Comparison of ENCODE assay signal across 8 mouse cellular contexts in genomic region chr11:50931021-50931420, GRCm38 (mm10). TPM values are rescaled to one million over a fixed set of nuclear protein-coding genes. Genes with fewer than 3 reads are reported as not detected.
A peak's percentile ranks its signal among the peaks of the same experiment; 100 is the strongest.
DNase-seq lines count a peak whose midpoint lies in the region; ATAC-seq and TF ChIP-seq lines count a peak whose summit lies in the region.

No protein-coding gene starts in this region.

- peak; percentile 50 for ATAC-seq in limb, embryonic 12.5 days (ENCODE audit: insufficient number of reproducible peaks, insufficient read depth, low FRiP score, low TSS enrichment, low read depth)
- peak; percentile 78 for ATAC-seq in neural tube, embryonic 15.5 days (ENCODE audit: low FRiP score)

- H3K9me3 ChIP-seq in heart, embryonic 10.5 days = no peaks in the 10 kb centered on the region
- no peaks in the 10 kb centered on the region for H3K9me3 ChIP-seq in forebrain, embryonic 10.5 days
- H3K9me3 ChIP-seq in limb, embryonic 12.5 days = no peaks in the 10 kb centered on the region
- H3K9me3 ChIP-seq in neural tube, embryonic 15.5 days (replicated peaks) = no peaks in the 10 kb centered on the region

- peak overlapping the region; percentile 93 for H3K4me2 ChIP-seq in limb, embryonic 12.5 days
- H3K4me2 ChIP-seq in neural tube, embryonic 15.5 days = peak overlapping the region; percentile 76

- peak overlapping the region; percentile 77 for H3K9ac ChIP-seq in limb, embryonic 12.5 days (replicated peaks)
- H3K9ac ChIP-seq in neural tube, embryonic 15.5 days (replicated peaks) = peak overlapping the region; percentile 82

- H3K36me3 ChIP-seq in heart, embryonic 10.5 days = no peaks in the 10 kb centered on the region
- no peaks in the 10 kb centered on the region for H3K36me3 ChIP-seq in C2C12 (ENCODE audit: control insufficient read depth, insufficient read depth)
- no peaks in the 10 kb centered on the region for H3K36me3 ChIP-seq in forebrain, embryonic 10.5 days (replicated peaks)
- H3K36me3 ChIP-seq in limb, embryonic 12.5 days = no peaks in the 10 kb centered on the region
- no peaks in the 10 kb centered on the region for H3K36me3 ChIP-seq in neural tube, embryonic 15.5 days

- H3K79me3 ChIP-seq in C2C12 (ENCODE audit: low read depth) = no peaks in the 10 kb centered on the region

- H3ac ChIP-seq in C2C12 (ENCODE audit: control insufficient read depth, insufficient read length, low read depth) = peak overlapping the region; percentile 63

- peaks cover 14% of the 10 kb centered on the region; the same call in 1 of the 2 replicates for H3K27me3 ChIP-seq in heart, embryonic 10.5 days (ENCODE audit: insufficient read depth, poor library complexity, severe bottlenecking)
- peaks cover 17% of the 10 kb centered on the region for H3K27me3 ChIP-seq in C2C12 (ENCODE audit: control insufficient read depth, insufficient read depth, insufficient read length)
- peaks cover 22% of the 10 kb centered on the region for H3K27me3 ChIP-seq in forebrain, embryonic 10.5 days (ENCODE audit: poor library complexity, severe bottlenecking)
- peaks cover 14% of the 10 kb centered on the region for H3K27me3 ChIP-seq in limb, embryonic 12.5 days
- no peaks in the 10 kb centered on the region for H3K27me3 ChIP-seq in neural tube, embryonic 15.5 days (replicated peaks)

- no peak for DNase-seq in heart, embryonic 10.5 days (ENCODE audit: low spot score)
- no peak for DNase-seq in heart, adult 9 months (ENCODE audit: low spot score in 2 of 2)
- no peak for DNase-seq in forebrain, embryonic 10.5 days (ENCODE audit: extremely low spot score, low spot score)
- DNase-seq in B cell, adult 2 months = no peak
- no peak for DNase-seq in cerebellum, postnatal 10 days

- peak overlapping the region; percentile 74 for H3K4me3 ChIP-seq in heart, embryonic 10.5 days
- H3K4me3 ChIP-seq in C2C12 (ENCODE audit: insufficient read depth, poor library complexity, severe bottlenecking) = no peak overlapping the region
- peak overlapping the region; percentile 62 for H3K4me3 ChIP-seq in forebrain, embryonic 10.5 days
- peak overlapping the region; percentile 70 for H3K4me3 ChIP-seq in limb, embryonic 12.5 days (replicated peaks)
- H3K4me3 ChIP-seq in neural tube, embryonic 15.5 days (replicated peaks) = peak overlapping the region; percentile 70

- peak overlapping the region; percentile 80 for H3K27ac ChIP-seq in heart, embryonic 10.5 days
- H3K27ac ChIP-seq in forebrain, embryonic 10.5 days = peak overlapping the region; percentile 75
- H3K27ac ChIP-seq in limb, embryonic 12.5 days = no peak overlapping the region
- H3K27ac ChIP-seq in neural tube, embryonic 15.5 days (replicated peaks) = peak overlapping the region; percentile 92

- TF ChIP-seq CTCF in C2C12 (IDR thresholded peaks at IDR 0.05; ENCODE audit: control insufficient read depth, insufficient read depth, insufficient read length) = no peak

- WGBS in heart, embryonic 10.5 days = 2% methylated on average over 16 of the region's 16 CpGs
- 3% methylated on average over 16 of the region's 16 CpGs for WGBS in forebrain, embryonic 10.5 days
- 2% methylated on average over 16 of the region's 16 CpGs for WGBS in limb, embryonic 12.5 days
- WGBS in neural tube, embryonic 15.5 days = 2% methylated on average over 16 of the region's 16 CpGs

- H3K79me2 ChIP-seq in C2C12 (ENCODE audit: control insufficient read depth, insufficient read depth) = no peaks in the 10 kb centered on the region

- H3K4me1 ChIP-seq in heart, embryonic 10.5 days = peaks cover 3% of the 10 kb centered on the region; the same call in 1 of the 2 replicates
- peaks cover 12% of the 10 kb centered on the region for H3K4me1 ChIP-seq in forebrain, embryonic 10.5 days
- H3K4me1 ChIP-seq in limb, embryonic 12.5 days (replicated peaks) = peaks cover 6% of the 10 kb centered on the region
- H3K4me1 ChIP-seq in neural tube, embryonic 15.5 days = peaks cover 11% of the 10 kb centered on the region

TF ChIP-seq in C2C12, 6 proteins besides CTCF, POLR2A, EP300 and RAD21:
- TF ChIP-seq MYOD1 (IDR thresholded peaks at IDR 0.05; ENCODE audit: control insufficient read depth, insufficient read length, low read depth) (no peak), MAX (IDR thresholded peaks at IDR 0.05) (no peak), MYOG (IDR thresholded peaks at IDR 0.05; ENCODE audit: control insufficient read depth, extremely low read depth, insufficient read length) (no peak), CEBPB (IDR thresholded peaks at IDR 0.05; ENCODE audit: low read depth) (no peak), USF1 (IDR thresholded peaks at IDR 0.05; ENCODE audit: low read depth) (no peak), FOSL1 (IDR thresholded peaks at IDR 0.05; ENCODE audit: insufficient read depth, low read length, poor library complexity, severe bottlenecking) (no peak)

RNA-seq across cellular contexts. Expression of gene Zfp354b, which starts 0.4 kb away (rescaled TPM):
- polyA plus RNA-seq in heart, embryonic 10.5 days (2016; fragmentation: Nextera tagmentation; extraction: Ambion mirVana) = 0.52 and 0.80 TPM in 2 replicates
- polyA plus RNA-seq in C2C12 (2012; fragmentation: generic; extraction: Trizol) = 0.11 TPM
- polyA plus RNA-seq in forebrain, embryonic 10.5 days (2016; fragmentation: Nextera tagmentation; extraction: Ambion mirVana) = 0.77 and 1.3 TPM in 2 replicates
- 1.4 and 1.8 TPM in 2 replicates for polyA plus RNA-seq in limb, embryonic 12.5 days (2016; fragmentation: Nextera tagmentation; extraction: Ambion mirVana)
- 5.2 and 5.9 TPM in 2 replicates for polyA plus RNA-seq in neural tube, embryonic 15.5 days (2015; fragmentation: Nextera tagmentation; extraction: Ambion mirVana)

RNA-seq across cellular contexts. Expression of gene 4933414I15Rik, which starts 12.5 kb away (rescaled TPM):
- polyA plus RNA-seq in heart, embryonic 10.5 days (2016; fragmentation: Nextera tagmentation; extraction: Ambion mirVana) = not detected in 2 replicates
- not detected for polyA plus RNA-seq in C2C12 (2012; fragmentation: generic; extraction: Trizol)
- polyA plus RNA-seq in forebrain, embryonic 10.5 days (2016; fragmentation: Nextera tagmentation; extraction: Ambion mirVana) = not detected in 2 replicates
- not detected in 2 replicates for polyA plus RNA-seq in limb, embryonic 12.5 days (2016; fragmentation: Nextera tagmentation; extraction: Ambion mirVana)
- not detected in 2 replicates for polyA plus RNA-seq in neural tube, embryonic 15.5 days (2015; fragmentation: Nextera tagmentation; extraction: Ambion mirVana)

RNA-seq across cellular contexts. Expression of gene Zfp2, which starts 15.1 kb away (rescaled TPM):
- polyA plus RNA-seq in heart, embryonic 10.5 days (2016; fragmentation: Nextera tagmentation; extraction: Ambion mirVana) = 8.6 and 11.1 TPM in 2 replicates
- polyA plus RNA-seq in C2C12 (2012; fragmentation: generic; extraction: Trizol) = 0.69 TPM
- polyA plus RNA-seq in forebrain, embryonic 10.5 days (2016; fragmentation: Nextera tagmentation; extraction: Ambion mirVana) = 25.8 and 26.4 TPM in 2 replicates
- 16.0 and 16.5 TPM in 2 replicates for polyA plus RNA-seq in limb, embryonic 12.5 days (2016; fragmentation: Nextera tagmentation; extraction: Ambion mirVana)
- polyA plus RNA-seq in neural tube, embryonic 15.5 days (2015; fragmentation: Nextera tagmentation; extraction: Ambion mirVana) = 34.9 and 38.5 TPM in 2 replicates

RNA-seq across cellular contexts. Expression of gene Prop1, which starts 22.5 kb away (rescaled TPM):
- not detected in 2 replicates for polyA plus RNA-seq in heart, embryonic 10.5 days (2016; fragmentation: Nextera tagmentation; extraction: Ambion mirVana)
- not detected for polyA plus RNA-seq in C2C12 (2012; fragmentation: generic; extraction: Trizol)
- not detected in 2 replicates for polyA plus RNA-seq in forebrain, embryonic 10.5 days (2016; fragmentation: Nextera tagmentation; extraction: Ambion mirVana)
- polyA plus RNA-seq in limb, embryonic 12.5 days (2016; fragmentation: Nextera tagmentation; extraction: Ambion mirVana) = not detected in 2 replicates
- polyA plus RNA-seq in neural tube, embryonic 15.5 days (2015; fragmentation: Nextera tagmentation; extraction: Ambion mirVana) = not detected in 2 replicates

RNA-seq across cellular contexts. Expression of gene Olfr1378, which starts 35.3 kb away (rescaled TPM):
- polyA plus RNA-seq in heart, embryonic 10.5 days (2016; fragmentation: Nextera tagmentation; extraction: Ambion mirVana) = not detected in 2 replicates
- not detected for polyA plus RNA-seq in C2C12 (2012; fragmentation: generic; extraction: Trizol)
- polyA plus RNA-seq in forebrain, embryonic 10.5 days (2016; fragmentation: Nextera tagmentation; extraction: Ambion mirVana) = not detected in 2 replicates
- polyA plus RNA-seq in limb, embryonic 12.5 days (2016; fragmentation: Nextera tagmentation; extraction: Ambion mirVana) = not detected in 2 replicates
- not detected in 2 replicates for polyA plus RNA-seq in neural tube, embryonic 15.5 days (2015; fragmentation: Nextera tagmentation; extraction: Ambion mirVana)
